Mouse (Mus musculus): ENCODE measurements around the gene Arl8a.

GRCm38 (mm10) chr1:135171202-135171601, 24.6 kb downstream of the Arl8a start:
- TF ChIP-seq CTCF (IDR thresholded peaks at IDR 0.05; ENCODE audit: low read depth, low read length) (no peak), POLR2A (IDR thresholded peaks at IDR 0.05; ENCODE audit: borderline replicate concordance, low read depth, low read length) (no peak)

All from bone marrow macrophage, adult 2 months (primary cell).